Mouse (Mus musculus) heart, embryonic 15.5 days (tissue): ENCODE results near the gene Hspg2. TPM values are rescaled to one million over a fixed set of nuclear protein-coding genes. Genes with fewer than 3 reads are reported as not detected.

Experiments used
- ATAC-seq: fragments of 200-750 bp; cut with Nextera tagmentation; replicated peaks from 2 replicates; pipeline ENCODE4 v1.8.0; 2017; ENCODE audit warnings: low read depth, moderate TSS enrichment; ENCODE audit not compliant: insufficient number of reproducible peaks, insufficient read depth, low FRiP score
- H3K27ac ChIP-seq: fragments of 300-500 bp; sonication (generic); 2 replicates; pipeline ENCODE4 v1.5.1; 2015; ENCODE audit warnings: mild to moderate bottlenecking, inconsistent platforms
- H3K27me3 ChIP-seq: fragments of 300-500 bp; sonication (generic); 2 replicates; pipeline ENCODE4 v1.6.1; 2015; ENCODE audit warnings: inconsistent platforms
- H3K36me3 ChIP-seq: fragments of 300-500 bp; sonication (generic); 2 replicates; pipeline ENCODE4 v1.6.1; 2015; ENCODE audit warnings: mild to moderate bottlenecking, inconsistent platforms
- H3K4me1 ChIP-seq: fragments of 300-500 bp; sonication (generic); replicated peaks from 2 replicates; pipeline ENCODE4 v1.6.1; 2015; ENCODE audit warnings: inconsistent platforms
- H3K4me2 ChIP-seq: fragments of 300-500 bp; sonication (generic); 2 replicates; pipeline ENCODE4 v1.6.1; 2015; ENCODE audit warnings: inconsistent platforms, mild to moderate bottlenecking, moderate library complexity
- H3K4me3 ChIP-seq: fragments of 300-500 bp; sonication (generic); 2 replicates; pipeline ENCODE4 v1.5.1; 2015; ENCODE audit warnings: mild to moderate bottlenecking, inconsistent platforms
- H3K9ac ChIP-seq: fragments of 300-500 bp; sonication (generic); 2 replicates; pipeline ENCODE4 v1.6.1; 2015; ENCODE audit warnings: mild to moderate bottlenecking, inconsistent platforms
- H3K9me3 ChIP-seq: fragments of 300-500 bp; sonication (generic); replicated peaks from 2 replicates; pipeline ENCODE4 v1.6.1; 2016; ENCODE audit warnings: inconsistent platforms
- WGBS: fragments of 180-500 bp; shearing (Covaris S2); methylation state at CpG from one replicate; pipeline ENCODE4 v1.1.7; 2015; ENCODE audit warnings: mixed read lengths; 5-methylcytosine and 5-hydroxymethylcytosine counted together
- microRNA-seq: library from miRNA; unstranded; fragments of <30 nt; microRNA quantifications from one replicate; pipeline ENCODE4, GENCODE M21; 2016
- polyA plus RNA-seq: library from polyadenylated mRNA; unstranded; fragments of >200 nt; fragmentation: Nextera tagmentation; extraction: Ambion mirVana; gene quantifications from 2 replicates; pipeline ENCODE4 v1.2.1, GENCODE M21; 2015

Hspg2 gene
- polyA plus RNA-seq, 1 experiment from 2014 or later, result 41.3 TPM

DNA sequence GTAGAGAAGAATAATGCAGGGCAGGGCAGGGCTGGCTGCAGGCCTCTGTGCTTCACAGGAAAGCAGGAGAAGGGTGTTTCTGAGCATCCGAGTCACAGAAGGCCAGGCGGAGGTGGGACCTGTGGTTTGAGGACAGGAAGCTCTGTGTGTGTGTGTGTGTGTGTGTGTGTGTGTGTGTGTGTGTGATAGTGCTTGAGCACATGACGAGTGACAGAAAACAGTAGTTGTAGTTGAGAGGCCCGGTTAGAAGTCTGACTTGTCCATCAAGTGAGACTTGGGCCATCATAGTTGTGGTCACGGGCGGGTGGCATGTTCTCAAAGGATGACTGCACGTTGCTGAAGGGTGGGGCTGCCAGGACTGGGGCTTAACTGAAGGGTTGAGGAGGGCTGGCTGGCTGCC, 141.1 kb downstream of the Hspg2 start:
- ATAC-seq, result no peak
- no peak overlapping the region for H3K4me3 ChIP-seq
- 43% methylated on average over 7 of the region's 7 CpGs for WGBS

GRCm38 (mm10) chr4:137610256-137610655, 141.7 kb downstream of the Hspg2 start:
- Histone ChIP-seq H3K27ac (no peak overlapping the region), H3K9ac (no peak overlapping the region), H3K36me3 (peaks cover 80% of the 10 kb centered on the region), H3K4me2 (no peak overlapping the region), H3K27me3 (no peaks in the 10 kb centered on the region), H3K4me1 (peaks cover 12% of the 10 kb centered on the region), H3K4me3 (no peak overlapping the region), H3K9me3 (no peaks in the 10 kb centered on the region)
- 76% methylated on average over 15 of the region's 15 CpGs for WGBS
- ATAC-seq, result no peak

More for the DNA sequence above, 141.1 kb downstream of the Hspg2 start:
- no peak overlapping the region for H3K27ac ChIP-seq
- H3K4me1 ChIP-seq, result peaks cover 12% of the 10 kb centered on the region
- no peak overlapping the region for H3K4me2 ChIP-seq
- no peaks in the 10 kb centered on the region for H3K9me3 ChIP-seq
- H3K27me3 ChIP-seq, result no peaks in the 10 kb centered on the region
- peaks cover 76% of the 10 kb centered on the region for H3K36me3 ChIP-seq
- H3K9ac ChIP-seq, result no peak overlapping the region

Small RNA genes within 50 kb of the gene (microRNA-seq; reads per million reads assigned to microRNA genes)
- 3.2 reads per million, percentile 11 among the genes with 10 or more reads in this experiment for gene Mir7018

Other genes starting within 250 kb of the Hspg2 start
- 1.7 and 4.3 TPM in 2 replicates for gene Wnt4, start 191.3 kb upstream of the Hspg2 start, polyA plus RNA-seq
- gene Cdc42, start 111.0 kb upstream of the Hspg2 start, polyA plus RNA-seq, result 462 and 495 TPM in 2 replicates
- not detected in 2 replicates for gene Cela3a, start 59.0 kb upstream of the Hspg2 start, polyA plus RNA-seq
- not detected in 2 replicates for gene Cela3b, start 38.2 kb upstream of the Hspg2 start, polyA plus RNA-seq
- not detected in 2 replicates for gene 1700013G24Rik, start 15.5 kb upstream of the Hspg2 start, polyA plus RNA-seq
- gene Ldlrad2, start 105.8 kb downstream of the Hspg2 start, polyA plus RNA-seq, result 0.34 TPM in 1 of 2 replicates, not detected in the other
- 29.7 and 38.5 TPM in 2 replicates for gene Usp48, start 125.0 kb downstream of the Hspg2 start, polyA plus RNA-seq
- gene Rap1gap, start 196.0 kb downstream of the Hspg2 start, polyA plus RNA-seq, result 5.6 and 7.2 TPM in 2 replicates